Mouse (Mus musculus): ENCODE results near the gene Nrtn.

DNA sequence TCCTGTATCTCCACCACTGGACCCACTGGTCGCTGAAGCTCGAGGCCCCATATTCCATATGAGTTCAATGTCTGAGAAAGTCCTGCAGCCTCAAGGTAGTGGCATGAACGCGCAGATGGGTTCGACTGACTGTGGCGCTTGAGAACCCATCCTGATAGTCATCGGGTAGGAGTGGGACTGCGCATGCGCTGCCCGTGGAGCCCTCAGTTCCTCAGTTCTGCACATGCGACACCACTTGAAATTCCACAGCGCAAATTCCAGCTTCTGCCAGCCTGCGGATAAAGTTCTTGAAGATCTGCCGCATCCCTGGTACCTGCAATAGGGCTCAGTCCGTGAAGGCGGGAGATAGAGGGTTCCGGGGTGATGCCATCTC, 16.6 kb downstream of the Nrtn start:
- no peak for TF ChIP-seq CTCF (IDR thresholded peaks at IDR 0.05; ENCODE audit: low read depth)
- TF ChIP-seq EP300 (optimal IDR thresholded peaks at IDR 0.05) = no peak
